Mouse (Mus musculus): ENCODE measurements at regions not wholly inside any gene's neighbourhood (a gene's known extent, or its start where the extent isn't known, plus 50 kb on each side); places are given as distances from the start of the nearest gene placed in this dataset.
"Not testable (repeated sequence)": the region's sequence is repeated elsewhere in the genome, so short reads cannot be mapped to it uniquely, and the experiment has no call there.

DNA sequence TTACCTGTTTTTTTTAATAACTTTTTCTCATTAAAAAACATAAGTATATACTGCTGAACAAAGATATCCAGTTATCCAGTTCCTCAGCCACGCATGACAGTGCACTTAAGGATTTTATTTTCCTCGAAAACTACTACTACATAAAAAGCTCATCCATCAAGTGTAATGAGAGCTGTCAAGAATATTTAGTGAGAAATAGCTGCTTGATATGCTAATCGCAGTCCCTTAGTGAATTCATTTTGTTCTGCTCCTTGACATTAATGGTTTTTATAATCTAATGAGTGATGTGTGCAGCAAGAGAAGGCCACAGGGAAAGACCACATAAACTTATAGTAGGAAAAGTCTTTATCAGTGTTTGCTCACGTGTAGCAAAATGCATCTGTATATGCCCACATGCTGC is 754.0 kb upstream of the Slc39a10 start:
- DNase-seq, result no peak

DNA sequence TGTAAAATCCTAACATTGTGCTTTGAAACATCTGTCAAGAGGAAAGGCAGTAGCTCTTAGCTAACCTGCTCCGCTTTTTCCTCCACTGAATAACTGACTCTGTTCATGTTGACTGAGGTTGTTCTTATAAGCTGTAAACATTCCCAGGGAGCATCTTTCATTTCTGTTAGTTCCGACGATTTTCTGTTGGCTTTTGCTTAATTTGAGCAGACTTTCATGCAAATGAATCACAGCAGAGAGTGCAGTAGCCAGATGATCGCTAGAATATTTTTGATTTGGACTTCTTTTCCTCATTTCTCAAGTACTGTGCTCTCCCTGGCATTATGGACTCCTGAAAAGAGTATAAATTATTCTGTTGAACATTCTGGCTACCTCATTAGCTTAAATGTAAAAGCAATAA is 713.9 kb upstream of the Slc39a10 start:
- no peak for DNase-seq

DNA sequence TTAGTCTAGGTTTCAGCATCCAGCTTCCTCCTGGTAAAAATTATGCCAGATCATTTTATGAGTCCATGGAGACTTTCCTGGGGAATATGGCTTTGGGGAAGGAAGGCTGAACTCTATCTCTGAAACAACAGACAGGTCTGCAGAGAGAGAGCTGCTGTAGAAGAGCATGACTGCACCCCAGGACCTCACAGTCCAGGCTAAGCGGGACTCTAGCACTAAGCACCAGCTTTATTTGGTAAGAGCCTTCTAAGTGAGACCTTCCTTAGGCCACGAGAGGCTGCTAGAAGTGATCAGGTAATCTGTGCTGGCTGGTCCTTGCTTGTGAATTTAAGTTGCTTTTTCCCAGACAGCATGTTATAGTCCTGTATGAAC is 711.3 kb upstream of the Slc39a10 start:
- DNase-seq, result no peak

DNA sequence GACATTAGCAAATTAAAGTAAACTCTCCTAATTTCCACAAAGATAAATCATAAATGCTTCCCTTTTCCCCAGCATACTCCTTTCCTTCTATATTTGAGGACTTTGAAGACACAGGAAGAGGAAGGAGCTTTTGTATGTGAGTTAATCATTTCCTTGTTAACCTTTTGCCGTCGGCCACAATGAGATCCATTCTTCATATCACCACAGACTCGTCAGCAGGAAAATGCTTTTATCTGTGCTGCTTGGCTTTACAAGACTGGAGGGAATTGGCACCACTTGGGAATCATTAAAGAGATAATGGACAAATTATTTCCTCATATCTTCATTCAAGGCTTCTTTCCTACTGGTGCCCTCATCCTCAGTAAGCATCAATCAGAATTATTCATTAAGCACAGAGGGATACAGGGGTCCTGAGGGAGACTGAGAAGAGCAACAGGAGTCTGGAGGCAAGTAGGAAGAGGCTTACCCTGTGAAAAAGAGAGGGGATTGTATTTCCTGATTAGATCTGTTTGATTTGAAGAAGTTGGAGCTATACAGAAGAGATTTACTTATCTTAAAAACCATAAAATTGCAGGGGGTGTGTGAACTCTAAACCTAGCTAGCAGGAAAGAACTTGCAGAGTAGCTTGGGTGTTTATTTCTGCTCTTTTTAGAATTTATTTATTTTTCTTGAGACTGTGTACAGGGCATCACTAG is 710.8 kb upstream of the Slc39a10 start:
- no peak for DNase-seq

DNA sequence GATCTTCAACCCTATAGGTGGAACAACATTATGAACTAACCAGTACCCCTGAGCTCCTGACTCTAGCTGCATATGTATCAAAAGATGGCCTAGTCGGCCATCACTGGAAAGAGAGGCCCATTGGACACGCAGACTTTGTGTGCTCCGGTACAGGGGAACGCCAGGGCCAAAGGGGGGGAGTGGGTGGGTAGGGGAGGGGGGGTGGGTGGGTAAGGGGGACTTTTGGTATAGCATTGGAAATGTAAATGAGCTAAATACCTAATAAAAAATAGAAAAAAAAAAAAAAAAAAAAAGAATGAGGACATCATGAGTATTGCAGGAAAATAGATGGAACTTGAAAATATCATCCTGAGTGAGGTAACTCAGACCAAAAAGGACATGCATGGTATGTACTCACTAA is 701.0 kb upstream of the Slc39a10 start:
- DNase-seq, result not testable (repeated sequence)

DNA sequence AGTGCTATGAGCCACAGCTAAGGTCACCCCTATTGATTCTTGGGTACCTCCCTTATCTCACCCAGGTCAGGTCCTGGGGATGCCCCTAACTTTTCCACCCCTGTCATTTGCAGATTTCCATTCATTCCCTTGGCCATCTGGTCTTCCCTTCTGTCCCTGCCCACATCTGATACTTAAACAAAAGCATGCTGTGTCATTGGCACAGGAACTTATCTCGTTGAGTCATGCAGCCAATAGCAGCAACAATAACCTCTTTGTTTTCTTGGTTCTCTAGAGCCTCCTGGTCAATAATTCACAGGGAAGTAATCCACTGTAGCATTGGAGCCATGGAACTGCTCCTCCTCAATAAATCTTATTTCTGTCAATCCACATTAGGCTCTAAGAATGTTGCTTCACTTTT is 653.0 kb upstream of the Slc39a10 start:
- no peak for DNase-seq

DNA sequence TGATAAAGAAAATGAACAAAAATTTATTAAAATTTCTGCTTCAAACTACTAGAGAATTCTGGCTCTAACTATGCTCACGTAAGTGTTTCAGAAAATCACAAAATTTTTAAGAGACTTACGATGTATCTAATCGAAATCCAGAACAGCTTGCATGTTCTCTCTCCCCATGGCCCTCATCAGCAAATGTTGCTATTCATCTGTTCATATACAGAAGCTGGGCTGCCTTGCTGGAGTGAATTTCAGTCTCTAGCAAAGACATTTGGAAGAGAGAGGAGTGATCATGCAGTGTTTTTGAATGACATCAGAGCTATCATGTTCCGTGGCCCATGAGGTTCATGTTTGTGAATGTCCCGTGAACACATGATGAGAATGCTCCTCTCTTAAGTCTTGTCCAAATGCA is 618.8 kb upstream of the Slc39a10 start:
- DNase-seq, result no peak

DNA sequence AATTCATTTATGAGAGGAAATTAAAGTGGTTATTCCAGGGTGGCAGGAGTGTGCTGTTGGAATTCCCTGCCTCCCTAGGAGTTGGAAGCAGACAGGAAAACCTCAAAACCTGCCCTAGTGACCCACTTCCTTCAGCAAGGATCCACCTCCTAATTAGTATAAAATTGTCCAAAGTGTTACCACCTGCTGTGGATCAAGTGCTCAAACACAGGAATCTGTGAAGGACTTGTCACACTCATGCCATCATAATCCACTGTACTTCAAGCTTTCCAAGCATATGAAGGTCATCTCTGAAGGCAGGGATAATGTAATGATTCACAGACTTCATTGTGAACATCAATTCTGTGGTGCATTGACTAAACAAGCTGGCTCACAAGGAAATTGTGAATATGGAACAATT is 615.1 kb upstream of the Slc39a10 start:
- DNase-seq, result no peak

DNA sequence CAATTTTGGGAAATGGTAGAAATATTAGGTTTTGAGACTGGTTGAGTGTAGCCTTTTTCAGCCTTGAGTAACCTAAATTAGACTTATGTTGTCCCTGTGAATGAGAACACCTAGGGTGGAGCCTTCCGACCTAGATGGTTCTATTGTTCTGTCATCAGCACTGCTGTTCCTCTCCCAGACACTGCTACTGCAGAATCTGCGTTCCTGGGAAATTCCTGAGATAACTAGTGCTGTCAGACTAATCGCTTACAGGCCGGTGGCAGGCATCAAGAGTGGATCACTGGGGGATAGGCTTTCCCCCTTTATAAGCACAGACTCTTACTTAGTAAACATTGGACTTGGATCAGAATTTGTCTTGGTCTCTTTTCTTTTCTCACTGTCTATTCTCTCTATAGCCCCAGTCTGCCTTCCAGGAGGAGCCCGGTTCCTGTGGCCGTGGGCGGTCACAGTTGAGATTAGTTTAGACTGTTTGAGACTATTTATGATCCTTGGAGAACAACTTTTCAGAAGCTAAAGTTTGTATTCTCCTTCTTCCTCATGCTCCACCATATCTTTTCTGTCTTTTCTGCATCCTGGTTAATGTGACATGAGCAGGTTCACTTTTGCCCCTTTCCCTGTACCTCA is 596.0 kb upstream of the Slc39a10 start:
- no peak for DNase-seq

DNA sequence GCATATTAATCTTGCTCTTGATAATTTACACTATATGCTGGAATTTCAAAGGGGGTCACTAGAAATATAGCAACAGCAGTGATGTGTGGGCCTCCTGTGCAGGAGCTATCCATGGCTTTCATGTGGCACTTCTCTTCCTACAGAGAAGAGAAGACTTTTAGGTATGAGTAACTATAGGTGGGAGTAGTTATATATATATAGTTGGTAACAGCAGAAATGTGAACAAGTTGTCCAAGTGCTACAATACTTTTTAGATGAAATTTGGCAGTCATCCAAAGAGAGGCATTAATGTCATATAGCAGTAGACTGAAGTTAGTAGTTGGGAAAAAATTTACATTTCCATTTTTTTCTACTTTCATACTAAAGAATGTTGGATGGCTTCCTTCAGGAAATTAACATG is 593.4 kb upstream of the Slc39a10 start:
- no peak for DNase-seq

DNA sequence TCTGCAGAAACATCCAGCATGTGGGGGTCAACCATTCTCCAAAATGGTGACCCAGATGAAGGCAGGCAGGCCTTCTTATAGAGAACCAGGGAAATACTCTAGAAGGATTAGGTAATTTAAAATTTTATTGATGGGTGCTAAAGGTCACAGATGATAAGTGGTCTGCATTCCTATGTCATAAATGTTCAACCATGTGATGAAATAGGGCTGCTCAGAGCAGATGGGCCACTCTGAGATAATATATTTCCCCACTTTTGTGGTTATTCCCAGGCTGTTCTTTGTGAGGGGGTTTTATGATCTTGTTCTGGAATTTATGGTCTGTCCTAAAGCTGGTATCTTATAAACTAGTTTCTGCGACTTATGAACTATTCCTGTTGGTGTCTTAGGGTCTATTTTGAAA is 586.4 kb upstream of the Slc39a10 start:
- no peak for DNase-seq

DNA sequence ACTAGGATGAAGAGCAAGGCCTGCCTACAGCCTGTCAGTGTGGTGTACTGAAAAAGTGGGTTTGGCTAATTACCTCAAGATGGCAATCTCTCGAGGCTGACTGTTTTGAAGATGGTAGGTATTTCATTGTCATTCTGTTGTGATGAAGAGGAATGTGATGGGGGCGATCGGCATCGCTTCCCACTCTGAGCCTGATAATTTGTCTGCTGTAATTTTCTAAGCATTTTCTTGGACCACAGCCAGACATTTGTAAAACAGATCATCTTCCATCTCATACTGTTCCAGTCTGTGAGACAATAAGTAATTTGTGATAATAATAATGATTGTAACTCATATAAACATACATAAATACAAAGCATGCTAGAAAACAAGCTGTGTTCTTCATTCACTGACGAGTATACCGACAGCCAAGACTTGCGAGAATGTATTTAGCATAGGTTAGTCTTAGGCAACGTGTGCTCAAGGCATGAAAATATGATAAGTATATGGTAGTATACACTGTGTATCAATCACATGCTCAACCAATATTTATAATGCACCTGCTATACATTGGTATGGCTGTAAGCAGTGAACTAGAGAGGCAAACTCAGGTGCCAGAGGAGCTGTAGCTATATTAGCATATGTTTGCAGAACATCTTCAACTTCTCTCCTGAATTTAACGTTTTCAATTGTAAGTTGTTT is 574.1 kb upstream of the Slc39a10 start:
- no peak for DNase-seq

DNA sequence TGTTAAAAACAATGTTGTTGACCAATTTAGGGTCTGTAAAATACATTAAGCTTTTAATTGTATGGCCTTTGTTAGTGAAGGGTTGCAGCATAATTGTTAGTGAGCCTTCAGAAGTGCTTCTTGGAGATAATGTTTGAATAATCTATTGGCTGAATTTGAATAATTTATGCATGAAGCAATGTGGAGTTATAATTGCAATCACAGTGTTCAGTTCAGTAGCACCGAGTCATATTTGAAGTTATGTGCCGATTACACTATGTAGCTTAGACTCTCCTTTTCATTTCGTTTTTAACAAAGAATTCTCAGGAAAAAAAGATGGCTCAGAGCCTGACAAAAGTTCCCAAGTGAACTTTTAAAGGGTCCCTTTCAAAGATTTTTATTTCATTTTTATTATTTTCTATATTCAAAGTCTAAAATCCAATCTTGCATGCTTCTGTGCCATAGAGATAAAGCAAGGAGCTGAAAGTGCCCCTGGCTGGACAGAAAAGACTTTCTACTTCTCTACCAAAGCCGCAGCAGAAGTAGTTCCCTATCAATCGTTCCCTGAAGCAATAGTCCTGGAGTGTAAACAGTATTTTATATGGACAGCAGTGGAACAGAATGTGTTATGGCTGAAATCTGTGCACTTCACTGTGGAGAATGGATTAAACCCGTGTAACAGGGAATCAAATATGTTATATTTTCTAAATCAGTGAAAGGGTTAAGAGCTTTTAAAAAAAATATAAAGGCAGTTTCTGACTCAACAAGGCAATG is 556.3 kb upstream of the Slc39a10 start:
- DNase-seq, result no peak

DNA sequence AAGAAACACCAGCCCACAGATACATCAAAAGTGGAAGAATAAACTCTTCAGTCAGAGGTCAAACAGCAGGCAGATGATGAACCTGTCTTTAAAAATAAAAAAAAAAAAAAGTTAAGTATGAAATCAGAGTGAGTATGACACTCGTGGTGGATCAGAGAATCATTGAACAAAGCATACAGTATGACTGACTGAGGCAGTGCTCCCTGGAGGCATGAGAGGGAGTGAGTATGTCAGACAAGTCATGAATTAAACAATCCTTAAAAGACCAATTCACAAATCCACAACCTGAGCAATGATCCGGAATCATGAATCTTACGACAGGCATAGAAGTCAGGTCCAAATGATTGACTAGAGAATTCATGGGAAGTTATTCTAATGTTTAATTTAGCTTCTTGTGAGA is 555.4 kb upstream of the Slc39a10 start:
- no peak for DNase-seq

DNA sequence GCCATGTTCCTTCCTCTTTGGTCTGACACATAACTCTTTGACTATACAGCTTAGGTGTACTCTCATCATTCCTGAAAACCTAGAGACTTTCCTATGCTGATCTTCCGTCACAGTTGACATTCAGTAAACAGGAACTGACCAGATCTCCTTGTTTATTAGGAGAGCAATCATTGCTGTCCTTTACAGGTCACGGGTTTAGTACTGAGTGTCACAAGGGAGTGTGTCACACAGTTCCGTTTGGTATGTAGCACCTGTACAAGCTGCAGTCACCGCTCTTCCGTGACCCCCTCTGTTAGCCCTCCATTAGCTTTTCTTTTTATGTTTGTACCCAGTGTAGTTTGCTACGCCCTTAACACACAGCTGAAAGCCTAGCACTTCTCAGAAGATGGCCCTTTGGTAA is 553.4 kb upstream of the Slc39a10 start:
- no peak for DNase-seq

DNA sequence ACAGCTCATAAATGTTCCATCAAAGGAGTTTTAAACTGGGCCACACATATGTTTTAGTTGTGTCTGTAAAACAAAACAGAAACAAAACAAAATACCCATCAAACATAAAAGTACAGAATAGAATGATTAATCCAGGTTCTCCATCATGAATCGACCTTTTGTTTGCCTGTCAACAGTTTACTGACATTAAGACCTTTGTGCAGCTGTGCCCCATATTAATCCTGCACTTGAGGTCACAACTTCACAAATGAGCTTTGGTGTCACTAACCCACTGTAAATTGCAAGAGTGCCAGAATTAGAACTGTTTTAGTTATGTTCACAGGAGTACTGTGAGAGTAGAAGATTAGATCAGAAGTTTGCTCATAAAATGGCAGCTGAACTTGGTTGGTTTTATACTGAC is 540.2 kb upstream of the Slc39a10 start:
- no peak for DNase-seq

DNA sequence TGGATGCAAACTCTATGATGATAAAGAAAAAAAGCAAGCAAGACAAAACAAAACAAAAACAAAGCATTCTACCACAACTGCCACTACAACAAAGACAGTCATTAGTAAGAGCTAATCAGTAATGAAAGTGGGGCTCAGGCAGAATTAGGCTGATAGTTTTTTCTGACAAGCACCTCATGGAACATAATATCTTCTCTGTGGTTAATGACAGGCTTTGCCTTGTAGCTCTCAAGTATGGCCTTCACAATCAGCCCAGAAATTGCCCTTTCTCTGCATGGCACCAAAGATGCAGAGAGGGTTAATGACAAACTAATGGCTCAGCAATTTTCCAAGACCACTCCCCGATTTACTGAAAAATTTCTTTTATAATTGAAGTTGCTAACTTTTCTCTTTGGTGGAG is 512.5 kb upstream of the Slc39a10 start:
- no peak for DNase-seq

DNA sequence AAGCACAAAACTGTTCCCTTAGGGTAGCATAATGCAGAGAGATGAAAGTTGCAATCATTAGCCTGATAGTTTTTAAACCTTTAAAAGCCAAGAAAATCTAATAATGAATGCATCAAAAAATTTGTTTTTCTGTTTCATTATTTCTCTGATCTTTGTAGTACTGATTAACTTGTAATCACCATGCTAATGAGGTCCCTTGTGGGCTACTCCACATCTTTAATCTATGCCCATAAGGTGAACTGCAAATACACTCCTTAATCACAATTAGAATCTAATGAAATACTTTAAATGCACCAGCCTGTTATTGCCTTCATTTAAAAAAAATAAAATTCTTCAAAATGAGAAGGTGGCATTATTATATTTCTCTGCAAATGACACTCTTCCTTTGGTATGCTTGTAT is 493.9 kb upstream of the Slc39a10 start:
- DNase-seq, result no peak

DNA sequence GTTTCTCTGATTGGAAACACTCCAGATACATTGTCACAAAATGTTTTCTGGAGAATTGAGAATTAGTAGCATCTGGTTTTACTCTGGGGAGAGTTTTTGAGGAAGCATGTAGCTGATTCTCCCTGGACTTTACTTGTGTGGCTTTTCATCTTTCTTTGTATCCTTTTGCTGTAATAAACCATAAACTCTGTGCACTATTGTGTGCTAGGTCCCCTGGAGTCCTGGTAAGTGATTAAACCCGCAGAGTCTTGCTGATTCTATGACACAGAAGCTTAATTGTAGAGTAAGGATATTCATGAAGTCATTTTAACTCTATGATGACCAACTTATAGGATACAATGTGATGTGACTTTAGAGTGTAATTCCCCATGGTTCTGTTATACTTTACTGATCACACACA is 486.1 kb upstream of the Slc39a10 start:
- no peak for DNase-seq

DNA sequence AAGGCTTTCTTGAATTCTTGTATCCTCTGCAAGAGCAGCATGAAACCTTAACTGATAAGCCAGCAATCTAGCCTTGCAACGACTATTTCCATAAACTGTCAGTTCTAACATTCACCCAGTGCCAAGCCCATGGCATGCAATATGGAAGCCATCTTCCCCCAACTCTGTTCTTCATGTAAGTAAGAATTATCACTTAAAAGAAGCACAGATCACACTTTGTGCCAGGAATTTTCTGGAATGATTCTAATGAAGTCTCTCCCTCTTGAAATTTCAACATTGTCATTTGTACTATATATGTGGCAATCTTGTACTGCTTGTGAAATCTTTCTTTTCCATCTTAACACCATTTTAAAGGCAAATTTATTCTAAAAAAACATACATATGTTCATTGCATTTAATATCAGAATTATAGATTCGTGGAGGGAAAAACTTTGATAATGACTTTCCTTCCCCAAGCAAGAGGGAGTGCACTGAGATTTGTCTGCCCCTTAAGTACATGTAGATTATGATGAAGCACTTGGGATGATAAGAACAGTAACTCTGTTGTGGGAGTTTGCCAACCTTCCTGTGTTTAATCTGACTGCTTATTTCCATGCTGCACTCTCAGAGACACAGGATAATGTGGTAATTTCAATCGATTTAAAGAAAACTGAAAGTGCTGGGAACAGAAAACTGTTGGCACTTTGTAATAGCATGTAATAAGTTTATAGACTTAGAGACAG is 447.2 kb upstream of the Slc39a10 start:
- DNase-seq, result no peak

DNA sequence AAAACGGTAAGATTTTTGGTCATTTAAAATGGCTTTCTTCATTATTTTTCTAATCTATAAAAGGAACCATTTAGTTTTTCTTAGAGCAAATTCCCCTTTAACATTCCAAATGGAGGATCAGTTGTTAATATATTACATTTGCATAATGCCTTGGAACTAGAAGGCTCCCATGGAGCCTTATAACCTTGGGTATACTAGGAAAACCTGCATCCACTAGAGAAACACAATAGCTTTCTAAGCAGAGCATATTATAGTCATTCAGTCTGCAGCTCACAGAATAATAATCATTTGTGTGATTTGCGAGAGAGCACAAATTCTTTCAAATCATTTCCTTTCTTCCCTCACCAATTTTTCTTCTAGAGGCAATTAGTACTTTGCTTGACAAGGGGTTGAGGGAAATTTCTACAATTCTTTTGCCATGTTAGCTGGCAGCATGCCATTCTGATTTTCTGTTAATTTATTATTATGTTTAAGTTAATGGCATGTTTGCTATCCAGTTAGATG is 418.0 kb upstream of the Slc39a10 start:
- no peak for DNase-seq

DNA sequence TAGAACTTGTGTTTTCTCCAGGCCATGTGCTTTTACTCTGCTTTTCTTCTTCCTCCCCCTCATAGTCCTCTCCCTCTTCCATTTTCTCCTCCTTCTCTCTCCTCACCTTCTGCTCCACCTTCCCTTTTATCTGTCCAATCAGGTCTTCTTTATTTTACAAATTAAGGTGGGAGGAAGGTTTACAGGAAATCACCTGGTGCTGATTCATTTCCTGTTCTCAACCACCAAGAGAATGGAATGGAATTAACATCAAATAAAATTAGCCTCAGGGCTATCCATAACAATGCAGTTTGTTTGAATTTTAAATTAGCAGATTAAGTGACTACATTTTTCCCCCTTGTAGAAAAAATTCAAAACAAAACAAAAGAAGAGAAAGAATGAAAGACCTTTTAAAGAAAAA is 414.3 kb upstream of the Slc39a10 start:
- DNase-seq, result no peak

DNA sequence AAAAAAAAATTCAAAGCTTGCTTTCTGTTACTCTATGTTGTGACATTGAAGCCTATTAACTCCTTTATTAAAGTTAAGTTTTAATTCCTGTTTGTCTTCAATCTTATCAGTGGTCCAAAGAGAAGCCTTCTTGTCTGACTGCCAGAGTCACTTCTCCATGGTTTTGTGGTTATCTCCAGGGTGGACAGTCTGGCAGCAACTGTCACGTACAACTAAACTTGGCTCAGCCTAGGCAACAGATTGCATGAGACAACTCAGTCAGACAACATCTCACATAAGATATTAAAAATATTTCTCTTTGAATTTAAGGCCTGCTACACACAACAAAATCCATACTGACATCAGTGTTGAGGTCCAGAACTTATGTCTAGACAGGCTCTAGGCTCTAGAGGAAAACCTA is 406.7 kb upstream of the Slc39a10 start:
- no peak for DNase-seq

All from lung, postnatal 10 days (tissue).